Mouse (Mus musculus): Measurements from ENCODE around the gene Nlrp9b.

DNA sequence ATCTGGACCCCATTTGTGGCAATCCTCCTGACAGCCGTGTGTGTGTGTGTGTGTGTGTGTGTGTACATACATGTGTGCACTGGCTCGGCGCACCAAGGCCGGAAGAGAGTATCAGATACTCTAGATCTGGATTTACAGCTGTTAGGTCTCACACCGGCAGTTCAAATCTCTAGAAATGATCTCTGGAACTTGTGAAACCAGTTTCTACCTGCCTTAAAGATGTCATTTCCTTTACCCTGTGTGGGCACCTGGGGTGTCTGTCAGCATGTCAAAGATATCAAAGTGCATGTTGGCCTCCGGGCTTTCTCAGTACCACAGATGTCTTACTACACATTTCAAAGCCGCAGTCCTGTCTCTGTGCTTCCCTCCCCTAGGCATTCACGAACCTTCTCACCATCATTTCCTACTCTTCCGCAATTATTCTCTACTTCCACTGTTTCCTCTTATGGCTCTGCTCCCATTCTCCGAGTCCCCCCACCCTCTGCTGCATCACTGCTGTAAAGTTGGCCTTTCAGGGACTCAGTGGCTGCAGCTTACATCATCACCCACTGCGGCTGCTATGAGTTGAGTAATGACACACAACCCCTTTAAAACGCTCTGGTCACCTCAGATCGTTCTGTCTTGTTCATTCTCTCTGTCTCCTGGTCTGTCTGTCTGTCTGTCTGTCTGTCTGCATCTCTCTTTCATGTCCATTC, 45.3 kb upstream of the Nlrp9b start:
- no peak for TF ChIP-seq CTCF (IDR thresholded peaks at IDR 0.05; ENCODE audit: low read depth)
- TF ChIP-seq EP300 (optimal IDR thresholded peaks at IDR 0.05), result no peak

Data from stomach, postnatal 0 days (tissue).